Mouse (Mus musculus) neural tube, postnatal 0 days (tissue): ENCODE results near the gene Lyst. TPM values are rescaled to one million over a fixed set of nuclear protein-coding genes. Genes with fewer than 3 reads are reported as not detected.

Experiments used
- polyA plus RNA-seq: library from polyadenylated mRNA; unstranded; fragments of >200 nt; fragmentation: Nextera tagmentation; extraction: Ambion mirVana; gene quantifications from 2 replicates; pipeline ENCODE4 v1.2.1, GENCODE M21; 2015

The Lyst gene
- 4.7 and 5.3 TPM in 2 replicates for polyA plus RNA-seq

GRCm38 (mm10) chr13:13590048-13591011 lies at the start of gene Lyst:
Gene Lyst (plus strand): TSS chr13:13590397.

DNA sequence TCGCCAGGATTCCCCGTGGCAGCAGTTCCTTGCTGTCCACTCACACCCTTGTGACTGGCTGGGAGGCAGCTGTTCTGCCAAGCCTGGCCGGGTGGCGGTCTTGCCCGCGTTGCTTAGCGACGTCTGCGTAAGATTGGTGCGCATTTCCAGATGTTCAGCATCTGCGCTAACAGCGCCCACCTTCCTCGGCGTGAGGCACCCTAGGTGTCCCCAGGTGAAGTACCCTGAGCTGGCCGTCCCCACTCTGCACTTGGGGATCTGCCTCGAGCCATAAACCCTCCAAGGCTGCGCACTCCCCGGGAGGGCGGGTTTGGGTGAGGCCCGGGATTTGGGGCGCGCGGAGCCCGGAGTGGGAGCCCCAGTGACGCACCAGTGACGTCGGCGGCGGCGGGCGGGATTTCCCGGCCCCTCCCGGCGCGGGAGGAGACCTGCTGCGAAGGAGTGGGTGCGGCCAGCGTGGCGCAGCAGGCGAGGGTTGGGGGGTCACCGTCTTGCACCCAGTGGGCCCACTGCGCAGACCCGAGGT lies 193.8 kb downstream of the Lyst start, which contains the start of gene Gng4:
Gng4 (plus strand) TSS at position 166 of the 526 bp plus-strand sequence.

Other genes with a start within 250 kb of the Lyst start
- 22.6 and 25.9 TPM in 2 replicates for gene Gpr137b, start 196.4 kb upstream of the Lyst start, polyA plus RNA-seq
- gene Nid1, start 152.8 kb upstream of the Lyst start, polyA plus RNA-seq, result 52.2 and 65.0 TPM in 2 replicates
- gene Gng4, start 193.7 kb downstream of the Lyst start, polyA plus RNA-seq, result 106 and 125 TPM in 2 replicates